Mouse (Mus musculus): ENCODE measurements around the gene Clcn7.

GRCm38 (mm10) chr17:25127681-25128080 is 5.5 kb upstream of the Clcn7 start:
- TF ChIP-seq ZNF384 (IDR thresholded peaks at IDR 0.05; ENCODE audit: low read depth, low read length) (no peak), CHD2 (IDR thresholded peaks at IDR 0.05; ENCODE audit: low read depth, low read length) (no peak), ZC3H11A (IDR thresholded peaks at IDR 0.05; ENCODE audit: borderline replicate concordance, low read depth, low read length) (no peak), HCFC1 (IDR thresholded peaks at IDR 0.05; ENCODE audit: borderline replicate concordance, insufficient read depth, low read length) (no peak)
